Mouse (Mus musculus) neural tube, embryonic 13.5 days (tissue): ENCODE data around the gene Mcm8. TPM values are rescaled to one million over a fixed set of nuclear protein-coding genes. Genes with fewer than 3 reads are reported as not detected.
A peak's percentile ranks its signal among the peaks of the same experiment; 100 is the strongest.

Experiments used
- ATAC-seq: fragments of 200-750 bp; cut with Nextera tagmentation; 2 replicates; pipeline ENCODE4 v1.8.0; 2017; ENCODE audit warnings: low read depth, mild to moderate bottlenecking, moderate TSS enrichment, moderate library complexity
- H3K27ac ChIP-seq: fragments of 300-500 bp; sonication (generic); replicated peaks from 2 replicates; pipeline ENCODE4 v1.5.1; 2015; ENCODE audit warnings: moderate library complexity, mild to moderate bottlenecking, inconsistent platforms
- H3K27me3 ChIP-seq: fragments of 300-500 bp; sonication (generic); 2 replicates; pipeline ENCODE4 v1.6.1; 2015; ENCODE audit warnings: mild to moderate bottlenecking, inconsistent platforms
- H3K36me3 ChIP-seq: fragments of 300-500 bp; sonication (generic); 2 replicates; pipeline ENCODE4 v1.6.1; 2015; ENCODE audit warnings: mild to moderate bottlenecking, inconsistent platforms
- H3K4me1 ChIP-seq: fragments of 300-500 bp; sonication (generic); replicated peaks from 2 replicates; pipeline ENCODE4 v1.6.1; 2015; ENCODE audit warnings: inconsistent platforms
- H3K4me2 ChIP-seq: fragments of 300-500 bp; sonication (generic); 2 replicates; pipeline ENCODE4 v1.6.1; 2015; ENCODE audit warnings: inconsistent platforms, mild to moderate bottlenecking, moderate library complexity
- H3K4me3 ChIP-seq: fragments of 300-500 bp; sonication (generic); 2 replicates; pipeline ENCODE4 v1.5.1; 2015; ENCODE audit warnings: mild to moderate bottlenecking, inconsistent platforms
- H3K9ac ChIP-seq: fragments of 300-500 bp; sonication (generic); 2 replicates; pipeline ENCODE4 v1.6.1; 2015; ENCODE audit warnings: moderate library complexity, mild to moderate bottlenecking, inconsistent platforms
- H3K9me3 ChIP-seq: fragments of 300-500 bp; sonication (generic); 2 replicates; pipeline ENCODE4 v1.6.1; 2016; ENCODE audit warnings: inconsistent platforms
- WGBS: fragments of 180-500 bp; shearing (Covaris S2); methylation state at CpG from one replicate; pipeline ENCODE4 v1.1.7; 2015; 5-methylcytosine and 5-hydroxymethylcytosine counted together
- polyA plus RNA-seq: library from polyadenylated mRNA; unstranded; fragments of >200 nt; fragmentation: Nextera tagmentation; extraction: Ambion mirVana; gene quantifications from 2 replicates; pipeline ENCODE4 v1.2.1, GENCODE M21; 2015

Gene Mcm8
- polyA plus RNA-seq, 1 experiment from 2014 or later = 5.2 TPM

DNA sequence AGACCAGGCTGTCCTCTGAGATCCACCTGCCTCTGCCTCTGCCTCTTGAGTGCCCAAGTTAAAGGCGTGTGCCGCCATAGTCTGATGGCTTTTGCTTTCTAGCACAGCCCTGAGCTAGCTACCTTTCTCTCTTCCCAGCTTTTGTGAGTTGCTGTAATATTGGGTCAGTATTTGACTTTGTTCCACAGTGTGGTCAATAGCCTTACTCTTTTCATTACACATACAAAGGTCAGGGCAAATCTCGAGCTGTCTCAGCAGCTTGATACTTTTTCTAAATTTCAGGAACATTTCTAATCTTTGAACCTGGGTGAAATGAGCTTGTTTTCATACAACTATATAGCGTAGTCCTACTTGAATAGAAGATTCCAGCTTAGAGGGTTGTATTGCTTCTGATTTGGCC, 32.4 kb downstream of the Mcm8 start:
- WGBS = 94% methylated on average over 4 of the region's 4 CpGs
- peak overlapping the region; percentile 83 for H3K4me2 ChIP-seq
- no peaks in the 10 kb centered on the region for H3K27me3 ChIP-seq
- peaks cover 24% of the 10 kb centered on the region for H3K4me1 ChIP-seq
- H3K4me3 ChIP-seq = no peak overlapping the region
- H3K9me3 ChIP-seq = no peaks in the 10 kb centered on the region
- H3K27ac ChIP-seq = no peak overlapping the region
- peaks cover 26% of the 10 kb centered on the region for H3K36me3 ChIP-seq
- H3K9ac ChIP-seq = no peak overlapping the region
- ATAC-seq = no peak

DNA sequence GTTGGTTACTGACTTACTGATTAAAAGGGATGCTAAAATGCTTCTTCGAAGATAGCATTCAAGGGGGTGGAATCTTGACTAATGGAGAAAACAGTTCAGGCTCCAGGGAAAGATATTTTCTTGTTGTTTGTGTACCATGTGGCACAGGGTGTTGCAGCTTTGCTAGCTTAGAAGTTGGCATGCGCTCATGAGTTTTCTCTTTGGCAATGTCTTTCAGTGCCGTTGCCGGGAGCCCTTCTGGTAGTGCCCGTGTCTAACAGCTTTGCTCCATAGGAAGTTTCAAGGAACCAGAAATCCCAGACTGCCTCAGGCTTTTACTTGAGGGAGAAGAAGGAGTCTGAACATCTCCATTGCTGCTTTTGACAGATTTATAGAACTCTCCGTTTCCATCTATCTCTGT, 33.2 kb downstream of the Mcm8 start:
- Histone ChIP-seq H3K9me3 (no peaks in the 10 kb centered on the region), H3K27ac (no peak overlapping the region), H3K4me2 (no peak overlapping the region), H3K36me3 (peaks cover 31% of the 10 kb centered on the region), H3K4me1 (peaks cover 24% of the 10 kb centered on the region), H3K27me3 (no peaks in the 10 kb centered on the region), H3K9ac (no peak overlapping the region), H3K4me3 (no peak overlapping the region)
- 89% methylated on average over 6 of the region's 6 CpGs for WGBS
- ATAC-seq = no peak

DNA sequence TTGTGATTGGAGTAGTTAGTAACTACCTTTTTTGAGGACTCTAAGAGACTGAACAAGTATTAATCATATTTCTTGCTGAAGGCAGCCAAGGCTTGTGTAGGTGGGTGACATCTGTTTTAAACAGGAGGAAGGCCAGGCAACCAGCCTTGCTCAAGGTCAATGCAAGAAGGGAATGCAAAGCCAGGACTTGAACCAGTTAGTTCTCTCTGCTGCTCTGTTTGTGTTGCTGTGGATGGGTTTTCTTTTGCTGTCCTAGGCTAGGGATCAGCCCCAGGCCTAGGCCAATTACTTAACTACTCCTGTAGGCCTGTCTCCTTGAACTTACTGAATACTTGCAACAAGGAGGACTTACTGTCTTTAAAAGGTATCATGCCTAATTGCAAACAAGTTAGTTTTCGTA, 37.1 kb downstream of the Mcm8 start:
- ATAC-seq = no peak
- H3K27me3 ChIP-seq = no peaks in the 10 kb centered on the region
- H3K4me2 ChIP-seq = no peak overlapping the region
- H3K4me3 ChIP-seq = no peak overlapping the region
- H3K9me3 ChIP-seq = no peaks in the 10 kb centered on the region
- no peak overlapping the region for H3K27ac ChIP-seq
- 96% methylated on average over 1 of the region's 1 CpGs for WGBS
- H3K4me1 ChIP-seq = peaks cover 12% of the 10 kb centered on the region
- no peak overlapping the region for H3K9ac ChIP-seq
- peaks cover 32% of the 10 kb centered on the region for H3K36me3 ChIP-seq

DNA sequence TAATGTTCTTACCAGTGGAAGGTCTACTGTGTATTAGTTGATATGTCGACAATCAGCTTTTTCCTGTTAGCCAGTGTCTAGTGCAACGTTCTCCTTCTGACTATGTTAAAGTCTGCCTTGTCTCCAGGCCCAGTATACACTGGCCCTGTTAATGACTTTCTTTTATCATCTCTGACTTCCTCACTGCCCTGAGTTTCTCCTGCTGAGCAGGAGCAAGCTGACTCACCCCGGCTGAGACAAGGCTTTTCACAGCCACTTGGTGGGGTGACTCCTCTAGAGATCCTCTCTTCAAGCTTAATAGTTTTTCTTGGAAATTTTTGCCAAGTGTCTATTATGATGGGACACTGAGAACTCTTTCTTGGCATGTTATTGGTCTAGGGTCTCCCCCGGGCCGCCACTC, 40.4 kb downstream of the Mcm8 start:
- no peaks in the 10 kb centered on the region for H3K9me3 ChIP-seq
- H3K36me3 ChIP-seq = peaks cover 19% of the 10 kb centered on the region
- no peaks in the 10 kb centered on the region for H3K27me3 ChIP-seq
- H3K4me2 ChIP-seq = no peak overlapping the region
- no peak overlapping the region for H3K27ac ChIP-seq
- H3K4me3 ChIP-seq = no peak overlapping the region
- ATAC-seq = no peak
- no peaks in the 10 kb centered on the region for H3K4me1 ChIP-seq
- WGBS = 78% methylated on average over 5 of the region's 5 CpGs
- H3K9ac ChIP-seq = no peak overlapping the region

DNA sequence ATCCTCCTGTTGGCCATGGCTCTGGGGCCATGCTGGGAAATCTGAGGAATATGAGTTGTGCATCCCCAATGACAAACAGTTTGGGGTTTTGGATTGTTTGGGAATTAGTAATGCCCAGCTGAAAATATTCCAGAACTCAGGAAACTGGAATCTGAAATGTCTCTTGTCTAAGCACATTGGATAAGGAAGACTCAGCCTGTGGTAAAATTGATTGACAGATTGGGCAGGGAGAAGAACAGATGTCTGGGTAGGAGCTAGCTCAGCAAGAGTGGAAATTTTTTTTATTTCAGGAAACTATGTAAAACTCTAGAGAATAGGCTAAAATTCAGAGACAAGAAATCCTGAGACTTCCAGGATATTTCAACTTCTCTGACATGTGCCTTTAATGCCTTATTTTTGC, 44.5 kb downstream of the Mcm8 start:
- ATAC-seq = no peak
- Histone ChIP-seq H3K4me2 (no peak overlapping the region), H3K27me3 (no peaks in the 10 kb centered on the region)

DNA sequence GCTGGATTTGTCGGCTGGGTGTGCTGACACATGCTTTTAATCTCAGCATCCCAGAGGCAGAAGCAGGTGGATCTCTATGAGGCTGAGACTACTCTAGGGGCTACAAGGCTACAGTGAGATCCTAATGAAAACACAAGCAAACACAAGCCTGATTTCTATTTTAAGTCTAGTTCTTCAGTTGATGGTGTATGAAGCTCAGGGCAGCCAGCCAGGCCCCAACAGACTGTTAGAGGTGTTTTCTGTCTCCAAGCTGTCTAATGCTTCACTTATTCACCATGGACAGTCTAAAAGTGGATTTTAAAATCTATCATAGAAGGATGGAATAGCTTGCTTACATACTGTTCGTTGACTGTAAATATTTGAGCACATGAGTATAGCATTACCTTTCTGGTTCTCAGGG, 45.5 kb downstream of the Mcm8 start:
- Histone ChIP-seq H3K9ac (no peak overlapping the region), H3K9me3 (no peaks in the 10 kb centered on the region), H3K27me3 (no peaks in the 10 kb centered on the region), H3K4me2 (no peak overlapping the region), H3K4me1 (no peaks in the 10 kb centered on the region), H3K4me3 (no peak overlapping the region), H3K36me3 (peaks cover 20% of the 10 kb centered on the region), H3K27ac (no peak overlapping the region)
- 87% methylated on average over 2 of the region's 2 CpGs for WGBS
- ATAC-seq = no peak

More for the DNA sequence above, 44.5 kb downstream of the Mcm8 start:
- Histone ChIP-seq H3K9me3 (no peaks in the 10 kb centered on the region), H3K4me1 (no peaks in the 10 kb centered on the region), H3K4me3 (no peak overlapping the region), H3K36me3 (peaks cover 12% of the 10 kb centered on the region), H3K27ac (no peak overlapping the region), H3K9ac (no peak overlapping the region)

DNA sequence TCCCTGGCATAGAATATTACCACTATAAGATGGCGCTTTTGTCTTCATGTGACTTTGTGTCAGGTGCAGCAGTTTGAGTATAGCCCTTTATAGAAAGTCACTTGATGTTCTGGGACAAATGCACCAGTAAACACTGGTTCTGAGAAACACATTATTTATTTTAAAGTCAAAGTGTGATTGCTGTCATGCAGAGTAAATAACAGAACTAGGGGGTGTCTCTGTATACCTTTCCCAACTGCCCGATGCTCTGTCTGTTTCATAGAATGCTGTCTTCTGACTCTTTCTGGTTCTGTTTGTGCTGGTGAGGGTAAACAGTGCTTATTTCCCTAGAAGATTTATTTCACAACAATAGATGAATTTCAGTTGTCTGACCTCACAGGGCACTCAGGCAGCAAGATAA, 47.4 kb downstream of the Mcm8 start:
- no peaks in the 10 kb centered on the region for H3K27me3 ChIP-seq
- no peak for ATAC-seq
- peaks cover 28% of the 10 kb centered on the region for H3K36me3 ChIP-seq
- H3K9me3 ChIP-seq = no peaks in the 10 kb centered on the region
- H3K4me1 ChIP-seq = no peaks in the 10 kb centered on the region
- H3K4me2 ChIP-seq = no peak overlapping the region
- WGBS = 95% methylated on average over 2 of the region's 2 CpGs
- H3K4me3 ChIP-seq = no peak overlapping the region
- no peak overlapping the region for H3K27ac ChIP-seq
- H3K9ac ChIP-seq = no peak overlapping the region

DNA sequence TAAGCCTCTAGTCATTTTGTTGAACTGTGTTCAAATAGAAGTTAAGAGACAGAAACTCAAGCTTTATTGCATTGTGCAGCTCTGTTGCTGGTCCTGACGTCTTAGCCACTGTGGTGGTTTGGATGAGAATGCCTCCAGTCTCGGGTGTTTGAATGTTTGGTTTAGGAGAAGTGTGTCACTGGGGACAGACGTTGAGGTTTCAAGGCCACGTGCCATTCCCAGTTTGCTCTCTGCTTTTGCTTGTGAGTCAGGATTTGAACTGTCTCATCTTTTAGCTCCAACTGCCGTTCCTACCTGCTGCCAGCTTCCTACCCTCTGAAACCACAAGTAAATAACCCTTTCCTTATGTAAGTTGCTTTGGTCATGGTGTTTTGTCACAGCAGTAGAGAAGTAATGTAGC, 51.6 kb downstream of the Mcm8 start:
- no peaks in the 10 kb centered on the region for H3K9me3 ChIP-seq
- H3K36me3 ChIP-seq = peaks cover 28% of the 10 kb centered on the region
- 77% methylated on average over 5 of the region's 5 CpGs for WGBS
- ATAC-seq = no peak
- no peak overlapping the region for H3K4me2 ChIP-seq
- no peak overlapping the region for H3K27ac ChIP-seq
- H3K27me3 ChIP-seq = no peaks in the 10 kb centered on the region
- no peaks in the 10 kb centered on the region for H3K4me1 ChIP-seq
- no peak overlapping the region for H3K4me3 ChIP-seq
- H3K9ac ChIP-seq = no peak overlapping the region

DNA sequence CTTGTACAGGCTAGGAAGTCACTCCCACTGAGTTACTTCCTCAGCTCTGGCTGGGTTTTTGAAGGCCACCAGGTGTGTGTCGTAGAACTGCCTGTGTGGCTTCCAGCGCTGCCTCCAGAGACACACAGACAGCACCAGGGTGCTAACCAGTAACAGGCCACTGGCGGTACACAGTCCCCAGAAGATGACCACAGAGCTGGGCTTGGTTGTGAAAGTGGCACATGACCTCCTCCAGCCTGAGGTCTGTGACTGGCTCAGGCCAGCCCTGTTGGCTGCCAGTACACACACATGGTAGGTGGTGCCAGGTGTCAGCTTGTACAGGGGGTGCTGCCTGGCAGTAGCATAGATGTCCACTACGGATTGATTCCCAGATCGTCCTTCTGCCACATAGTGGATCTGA, 53.7 kb downstream of the Mcm8 start:
- WGBS = 91% methylated on average over 5 of the region's 5 CpGs
- Histone ChIP-seq H3K4me2 (no peak overlapping the region), H3K4me1 (no peaks in the 10 kb centered on the region), H3K9me3 (no peaks in the 10 kb centered on the region), H3K36me3 (peaks cover 21% of the 10 kb centered on the region), H3K9ac (no peak overlapping the region), H3K4me3 (no peak overlapping the region), H3K27ac (no peak overlapping the region), H3K27me3 (no peaks in the 10 kb centered on the region)
- ATAC-seq = no peak

DNA sequence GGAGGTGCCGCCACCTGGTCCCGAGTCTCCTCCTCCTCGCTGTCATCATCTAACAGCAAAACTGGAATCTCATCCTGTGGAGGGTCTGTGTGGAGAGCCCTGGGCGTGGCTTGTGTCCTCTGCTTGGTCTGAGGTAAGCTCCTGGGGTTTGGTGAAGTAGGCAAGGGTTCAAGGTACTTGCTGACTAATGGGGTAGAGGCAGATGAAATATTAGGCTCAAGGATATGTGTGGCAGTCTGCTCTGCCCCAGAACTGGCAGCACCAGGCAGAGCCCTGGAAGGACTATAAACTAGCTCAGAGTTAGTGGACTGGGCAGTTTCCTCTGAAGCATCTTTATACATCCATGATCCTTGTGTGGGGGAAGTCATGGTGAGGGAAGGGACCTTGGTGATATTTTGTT, 54.3 kb downstream of the Mcm8 start:
- H3K9me3 ChIP-seq = no peaks in the 10 kb centered on the region
- no peaks in the 10 kb centered on the region for H3K27me3 ChIP-seq
- WGBS = 83% methylated on average over 4 of the region's 4 CpGs
- no peak overlapping the region for H3K4me2 ChIP-seq
- H3K9ac ChIP-seq = no peak overlapping the region
- H3K4me1 ChIP-seq = no peaks in the 10 kb centered on the region
- ATAC-seq = no peak
- no peak overlapping the region for H3K4me3 ChIP-seq
- peaks cover 17% of the 10 kb centered on the region for H3K36me3 ChIP-seq
- no peak overlapping the region for H3K27ac ChIP-seq

DNA sequence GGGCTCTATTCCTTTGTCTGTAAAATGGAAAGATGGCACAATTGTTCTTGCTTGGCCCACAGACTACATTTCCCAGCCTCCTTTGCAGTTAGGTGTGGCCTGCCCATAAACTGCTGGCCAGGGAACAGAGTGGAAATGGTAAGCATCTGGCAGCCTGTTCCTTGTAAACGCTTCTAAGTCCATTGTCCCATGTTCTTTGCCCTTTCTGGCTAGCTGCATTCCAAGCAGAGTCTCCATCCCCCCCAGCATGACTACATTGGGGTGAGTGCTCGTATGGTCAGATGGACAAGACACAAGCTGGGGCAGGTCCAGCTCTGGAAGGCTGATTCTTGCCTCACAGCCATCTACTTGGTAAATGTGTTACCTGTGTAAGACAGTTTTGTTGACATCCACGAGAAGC, 55.7 kb downstream of the Mcm8 start:
- H3K4me3 ChIP-seq = no peak overlapping the region
- H3K9me3 ChIP-seq = no peaks in the 10 kb centered on the region
- H3K27me3 ChIP-seq = no peaks in the 10 kb centered on the region
- H3K27ac ChIP-seq = no peak overlapping the region
- H3K9ac ChIP-seq = no peak overlapping the region
- H3K36me3 ChIP-seq = peaks cover 7% of the 10 kb centered on the region
- no peak for ATAC-seq
- H3K4me2 ChIP-seq = no peak overlapping the region
- no peaks in the 10 kb centered on the region for H3K4me1 ChIP-seq
- WGBS = 73% methylated on average over 3 of the region's 3 CpGs

DNA sequence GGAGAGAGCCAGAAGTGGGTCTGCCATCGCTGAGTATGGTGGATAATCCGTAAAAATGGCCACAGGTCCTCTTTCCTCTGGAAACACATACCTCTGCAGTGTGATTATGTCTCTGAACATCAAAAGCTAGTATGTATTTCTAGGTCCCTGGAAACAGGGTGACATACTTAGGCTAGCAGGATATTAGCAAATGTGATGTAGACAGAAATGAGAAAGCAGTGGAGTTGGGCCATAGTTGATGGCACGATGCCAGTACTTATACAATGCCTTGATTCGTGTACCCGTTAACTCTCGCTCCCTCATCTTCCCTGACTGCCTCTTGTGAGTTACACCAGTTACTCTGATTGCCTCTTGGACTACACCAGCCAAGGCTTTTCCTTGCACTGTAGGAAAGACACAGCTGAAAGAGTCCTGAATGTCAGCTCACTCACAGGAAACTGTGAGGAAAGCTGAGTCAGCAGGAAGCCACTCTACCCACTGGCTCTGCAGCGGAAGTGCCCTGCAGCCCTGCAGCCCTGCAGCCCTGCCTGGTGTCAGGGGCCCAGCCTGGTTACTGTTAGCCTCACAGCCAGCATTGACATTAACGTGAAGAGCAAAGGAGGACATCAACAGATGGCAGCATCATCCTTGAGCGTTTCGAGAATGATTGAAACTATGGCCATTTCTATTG, 57.9 kb downstream of the Mcm8 start:
- 82% methylated on average over 10 of the region's 10 CpGs for WGBS
- H3K4me3 ChIP-seq = no peak overlapping the region
- no peak overlapping the region for H3K9ac ChIP-seq
- H3K36me3 ChIP-seq = no peaks in the 10 kb centered on the region
- H3K4me1 ChIP-seq = peaks cover 1% of the 10 kb centered on the region; the same call in 1 of the 2 replicates
- no peak overlapping the region for H3K4me2 ChIP-seq
- H3K27ac ChIP-seq = no peak overlapping the region
- no peaks in the 10 kb centered on the region for H3K9me3 ChIP-seq
- no peak for ATAC-seq
- H3K27me3 ChIP-seq = peaks cover 21% of the 10 kb centered on the region

DNA sequence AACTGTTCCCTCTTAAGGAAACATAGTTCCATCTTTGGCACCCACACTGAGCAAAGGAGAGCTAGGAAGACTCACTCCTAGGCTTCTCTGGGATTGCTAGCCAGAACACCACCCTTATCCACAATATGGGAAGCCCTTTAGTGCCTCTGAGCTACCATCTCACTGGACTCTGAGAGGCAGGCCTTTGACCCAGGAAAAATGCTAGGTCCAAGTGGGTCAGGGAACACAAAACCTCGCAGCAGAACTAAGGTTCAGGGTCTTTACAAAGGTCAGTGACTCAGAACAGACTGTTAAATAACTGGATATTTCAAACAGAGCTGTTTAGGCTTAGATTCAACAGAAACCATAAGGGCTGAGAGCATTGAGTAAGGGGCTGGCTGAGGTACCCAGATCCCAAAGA, 61.0 kb downstream of the Mcm8 start:
- ATAC-seq = no peak
- WGBS = 57% methylated on average over 1 of the region's 1 CpGs
- peaks cover 25% of the 10 kb centered on the region for H3K4me1 ChIP-seq

More for the DNA sequence above, 61.0 kb downstream of the Mcm8 start:
- no peak overlapping the region for H3K4me3 ChIP-seq
- no peak overlapping the region for H3K4me2 ChIP-seq
- H3K36me3 ChIP-seq = no peaks in the 10 kb centered on the region
- H3K27ac ChIP-seq = no peak overlapping the region
- H3K27me3 ChIP-seq = peaks cover 53% of the 10 kb centered on the region
- no peak overlapping the region for H3K9ac ChIP-seq
- H3K9me3 ChIP-seq = no peaks in the 10 kb centered on the region
